Mouse (Mus musculus): ENCODE measurements around the gene Cfap45. TPM values are rescaled to one million over a fixed set of nuclear protein-coding genes. Genes with fewer than 3 reads are reported as not detected.

Cfap45 gene
- polyA plus RNA-seq (2014; fragmentation: Illumina TruSeq; extraction: RNeasy Lipid Tissue Mini Kit (QIAGEN cat#74804); ENCODE audit: low read depth, low replicate concordance), result 0.47 TPM

GRCm38 (mm10) chr1:172520576-172521440, at the start of gene Cfap45:
Gene Cfap45, plus strand, starts transcription at chr1:172520801.

GRCm38 (mm10) chr1:172475054-172475741, 45.4 kb upstream of the Cfap45 start, which contains the start of gene Slamf9:
Gene Slamf9, plus strand, starts transcription at chr1:172475358.

GRCm38 (mm10) chr1:172481540-172482280, 38.9 kb upstream of the Cfap45 start, which contains the start of gene Igsf9:
Gene Igsf9, plus strand, starts transcription at chr1:172481788.

GRCm38 (mm10) chr1:172499765-172500441, 20.7 kb upstream of the Cfap45 start, which contains the start of gene Tagln2:
Gene Tagln2, plus strand, starts transcription at chr1:172500047.

DNA sequence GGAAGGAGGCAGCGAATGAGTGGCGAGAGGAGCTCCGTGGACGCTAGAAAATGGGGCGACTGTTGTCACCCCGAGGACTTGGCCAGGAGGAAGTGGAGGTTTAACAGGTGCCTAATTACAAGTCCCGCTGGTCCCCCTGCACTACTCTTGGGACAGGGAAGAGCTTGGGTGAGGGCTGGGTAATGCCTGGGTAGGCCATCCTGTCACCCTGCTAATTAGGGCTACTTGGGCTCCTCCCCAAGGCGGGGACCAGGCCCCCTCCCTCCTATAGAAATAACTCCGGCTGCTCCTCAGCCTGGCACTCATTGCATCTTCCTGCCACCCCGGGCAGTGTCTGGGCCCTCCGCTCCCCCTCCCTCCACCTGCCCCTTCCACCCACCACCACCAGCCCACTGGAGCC, 35.0 kb downstream of the Cfap45 start, which contains the start of gene Vsig8:
TSS of gene Vsig8 (plus strand) at position 301 of the 400 bp plus-strand sequence.

GRCm38 (mm10) chr1:172590385-172590784, 69.8 kb downstream of the Cfap45 start, which contains the start of gene Slamf8:
Gene Slamf8, minus strand, starts transcription at chr1:172590568.

Other genes with a start within 250 kb of the Cfap45 start
- gene Atp1a2, start 222.7 kb upstream of the Cfap45 start, polyA plus RNA-seq (2014; fragmentation: Illumina TruSeq; extraction: RNeasy Lipid Tissue Mini Kit (QIAGEN cat#74804); ENCODE audit: low read depth, low replicate concordance), result 473 TPM
- gene Kcnj9, start 191.5 kb upstream of the Cfap45 start, polyA plus RNA-seq (2014; fragmentation: Illumina TruSeq; extraction: RNeasy Lipid Tissue Mini Kit (QIAGEN cat#74804); ENCODE audit: low read depth, low replicate concordance), result not detected
- 0.16 TPM for gene Kcnj10, start 179.6 kb upstream of the Cfap45 start, polyA plus RNA-seq (2014; fragmentation: Illumina TruSeq; extraction: RNeasy Lipid Tissue Mini Kit (QIAGEN cat#74804); ENCODE audit: low read depth, low replicate concordance)
- 4.1 TPM for gene Pigm, start 144.3 kb upstream of the Cfap45 start, polyA plus RNA-seq (2014; fragmentation: Illumina TruSeq; extraction: RNeasy Lipid Tissue Mini Kit (QIAGEN cat#74804); ENCODE audit: low read depth, low replicate concordance)
- 5.1 TPM for gene Slamf9, start 45.4 kb upstream of the Cfap45 start, polyA plus RNA-seq (2014; fragmentation: Illumina TruSeq; extraction: RNeasy Lipid Tissue Mini Kit (QIAGEN cat#74804); ENCODE audit: low read depth, low replicate concordance)
- gene Igsf9, start 39.0 kb upstream of the Cfap45 start, polyA plus RNA-seq (2014; fragmentation: Illumina TruSeq; extraction: RNeasy Lipid Tissue Mini Kit (QIAGEN cat#74804); ENCODE audit: low read depth, low replicate concordance), result 1.8 TPM
- 101 TPM for gene Tagln2, start 20.8 kb upstream of the Cfap45 start, polyA plus RNA-seq (2014; fragmentation: Illumina TruSeq; extraction: RNeasy Lipid Tissue Mini Kit (QIAGEN cat#74804); ENCODE audit: low read depth, low replicate concordance)
- not detected for gene Vsig8, start 35.1 kb downstream of the Cfap45 start, polyA plus RNA-seq (2014; fragmentation: Illumina TruSeq; extraction: RNeasy Lipid Tissue Mini Kit (QIAGEN cat#74804); ENCODE audit: low read depth, low replicate concordance)
- gene Slamf8, start 69.8 kb downstream of the Cfap45 start, polyA plus RNA-seq (2014; fragmentation: Illumina TruSeq; extraction: RNeasy Lipid Tissue Mini Kit (QIAGEN cat#74804); ENCODE audit: low read depth, low replicate concordance), result 0.73 TPM
- gene Fcrl6, start 81.8 kb downstream of the Cfap45 start, polyA plus RNA-seq (2014; fragmentation: Illumina TruSeq; extraction: RNeasy Lipid Tissue Mini Kit (QIAGEN cat#74804); ENCODE audit: low read depth, low replicate concordance), result not detected
- gene Dusp23, start 112.2 kb downstream of the Cfap45 start, polyA plus RNA-seq (2014; fragmentation: Illumina TruSeq; extraction: RNeasy Lipid Tissue Mini Kit (QIAGEN cat#74804); ENCODE audit: low read depth, low replicate concordance), result 18.7 TPM
- 0.52 TPM for gene Crp, start 177.3 kb downstream of the Cfap45 start, polyA plus RNA-seq (2014; fragmentation: Illumina TruSeq; extraction: RNeasy Lipid Tissue Mini Kit (QIAGEN cat#74804); ENCODE audit: low read depth, low replicate concordance)